Mouse (Mus musculus): ENCODE data around the gene Rer1.
A peak's percentile ranks its signal among the peaks of the same experiment; 100 is the strongest.
"Not testable (repeated sequence)": the region's sequence is repeated elsewhere in the genome, so short reads cannot be mapped to it uniquely, and the experiment has no call there.

The Rer1 gene

GRCm38 (mm10) chr4:155113766-155114410 is 27.7 kb upstream of the Rer1 start:
- DNase-seq (ENCODE audit: low spot score), result no peak

DNA sequence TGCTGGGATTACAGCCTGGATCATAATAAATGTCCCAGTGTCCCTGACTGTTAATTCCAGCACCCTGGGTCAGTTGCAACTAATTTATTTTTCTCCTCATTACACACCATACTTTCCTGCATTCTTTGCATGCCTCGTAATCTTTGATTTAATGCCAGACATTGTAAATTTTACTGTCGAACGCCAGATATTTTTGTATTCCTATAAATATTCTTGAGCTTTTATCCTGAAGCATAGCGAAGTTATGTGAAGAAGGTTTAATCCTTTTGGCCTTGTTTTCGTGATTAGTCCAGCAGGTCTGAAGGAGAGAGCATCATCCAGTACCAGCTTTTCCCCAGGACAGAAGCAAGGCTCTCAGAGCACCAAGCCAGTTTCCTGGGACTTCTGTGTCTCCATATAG is 23.3 kb upstream of the Rer1 start:
- DNase-seq (ENCODE audit: low spot score), result no peak

DNA sequence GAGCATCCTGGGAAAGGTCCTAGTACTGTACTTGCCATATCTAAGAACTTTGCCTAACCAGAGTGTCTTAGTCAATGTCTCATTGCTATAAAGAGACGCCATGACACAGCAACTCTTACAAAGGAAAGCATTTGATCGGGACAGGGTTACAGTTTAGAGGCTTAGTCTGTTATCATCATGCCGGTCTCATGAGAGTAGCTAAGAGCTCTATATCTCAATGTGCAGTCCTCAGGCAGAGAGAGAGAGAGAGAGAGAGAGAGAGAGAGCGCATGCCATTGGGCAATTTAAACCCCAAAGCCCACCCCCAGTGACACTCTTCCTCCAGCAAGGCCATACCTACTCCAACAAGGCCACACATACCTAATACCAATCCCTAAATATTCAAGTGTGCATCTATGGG is 21.7 kb upstream of the Rer1 start:
- DNase-seq (ENCODE audit: low spot score), result no peak

GRCm38 (mm10) chr4:155098572-155098971 is 12.4 kb upstream of the Rer1 start:
- no peak for DNase-seq (ENCODE audit: low spot score)

- no peak for DNase-seq (ENCODE audit: low spot score)
These were observed 11.3 kb upstream of the Rer1 start for GRCm38 (mm10) chr4:155097452-155097851.

GRCm38 (mm10) chr4:155095967-155096366 is 9.8 kb upstream of the Rer1 start:
- DNase-seq (ENCODE audit: low spot score), result no peak

DNA sequence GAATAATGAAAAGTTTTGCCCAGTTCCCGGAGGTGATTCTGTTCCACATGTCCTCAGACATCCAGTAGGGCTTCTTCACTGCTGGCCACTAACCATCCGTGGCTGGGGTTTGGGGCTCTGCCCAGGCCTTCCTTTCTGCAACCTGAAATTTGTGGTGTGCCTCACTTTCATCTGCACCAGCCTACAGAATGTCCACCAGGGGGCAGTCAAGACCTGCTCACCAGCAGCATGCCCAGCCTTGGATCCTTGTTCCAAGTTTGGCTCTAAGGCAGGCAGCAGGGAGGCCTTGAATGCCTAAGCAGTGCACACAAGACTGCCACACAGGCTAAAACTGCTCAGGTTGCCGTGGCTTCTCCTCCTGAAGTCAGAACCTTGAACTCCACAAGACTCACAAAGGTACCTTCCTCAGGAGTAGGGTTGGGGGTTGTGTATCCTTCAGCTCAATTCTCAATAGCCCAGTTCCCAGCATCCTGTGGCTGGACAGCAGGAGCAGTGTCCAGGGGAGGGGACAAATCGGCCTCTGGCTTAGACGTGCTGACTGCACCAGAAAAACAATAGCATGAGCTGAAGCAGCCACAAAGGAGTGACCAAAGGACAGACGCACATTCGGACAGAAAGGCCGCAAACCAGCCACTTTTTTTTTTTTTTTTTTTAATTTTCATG is 9.2 kb upstream of the Rer1 start:
- DNase-seq (ENCODE audit: low spot score), result peak; percentile 64

- no peak for DNase-seq (ENCODE audit: low spot score)
These were observed 8.4 kb upstream of the Rer1 start for GRCm38 (mm10) chr4:155094565-155094964.

GRCm38 (mm10) chr4:155093431-155094149 is 7.4 kb upstream of the Rer1 start:
- no peak for DNase-seq (ENCODE audit: low spot score)

GRCm38 (mm10) chr4:155092718-155093430 is 6.7 kb upstream of the Rer1 start:
- no peak for DNase-seq (ENCODE audit: low spot score)

DNA sequence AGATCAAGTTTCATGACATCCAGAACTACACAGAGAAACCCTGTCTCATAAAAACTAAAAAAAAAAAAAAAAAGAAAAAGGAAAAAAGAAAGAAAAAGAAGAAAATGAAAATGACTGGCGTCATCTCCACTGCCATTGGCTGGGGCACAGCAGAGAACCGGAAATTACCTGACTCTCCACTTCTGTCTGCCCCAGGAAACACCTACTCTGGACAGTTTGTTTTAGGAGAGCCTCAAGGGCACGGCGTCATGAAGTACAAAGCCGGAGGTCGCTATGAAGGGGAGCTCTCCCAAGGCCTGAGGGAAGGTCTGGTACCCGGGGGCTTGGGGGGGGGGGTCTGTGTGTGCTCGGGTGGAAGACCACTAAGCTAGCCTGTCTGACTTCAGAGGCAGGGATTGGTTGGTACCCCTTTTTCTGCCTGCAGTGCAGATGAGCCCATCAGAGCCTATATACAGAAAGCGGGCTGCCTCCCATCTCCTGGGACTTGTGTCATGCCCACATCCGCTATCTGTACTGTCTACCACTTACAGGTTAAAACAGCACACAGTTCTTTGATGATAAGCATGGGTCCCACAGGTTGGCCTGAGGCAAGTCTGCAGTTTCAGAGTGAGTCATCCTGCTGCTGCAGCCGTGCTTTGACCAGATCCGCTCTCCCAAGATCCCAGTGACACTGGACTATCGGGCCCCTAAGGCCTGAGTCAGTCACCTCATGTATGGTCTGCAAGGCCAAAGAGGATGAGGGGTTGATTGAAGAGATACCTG is 4.7 kb upstream of the Rer1 start:
- DNase-seq (ENCODE audit: low spot score), result no peak

DNA sequence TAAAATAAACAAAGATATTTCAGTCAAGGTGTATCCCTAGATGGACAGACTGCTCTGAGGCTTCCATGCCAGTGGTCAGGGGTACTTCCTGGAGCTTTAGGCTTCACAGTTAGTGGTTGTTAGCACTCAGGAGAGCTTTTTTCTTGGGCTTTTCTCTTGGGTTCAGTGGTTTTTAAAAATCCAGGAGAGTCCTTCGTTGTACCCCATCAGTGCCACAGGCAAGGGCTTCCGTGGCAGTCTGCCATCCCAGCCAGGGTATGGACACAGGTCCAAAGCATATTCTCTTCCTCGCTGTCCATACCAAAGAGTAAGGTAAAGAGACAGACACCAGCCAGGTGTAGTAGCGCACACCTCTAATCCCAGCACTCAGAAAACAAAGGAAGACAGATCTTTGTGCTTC is 4.0 kb upstream of the Rer1 start:
- DNase-seq (ENCODE audit: low spot score), result no peak

GRCm38 (mm10) chr4:155089241-155089640 is 3.1 kb upstream of the Rer1 start:
- no peak for DNase-seq (ENCODE audit: low spot score)

GRCm38 (mm10) chr4:155085206-155086107 is 725 bp downstream of the Rer1 start:
- DNase-seq (ENCODE audit: low spot score), result no peak

GRCm38 (mm10) chr4:155084351-155084750 is 1.8 kb downstream of the Rer1 start:
- DNase-seq (ENCODE audit: low spot score), result no peak

- DNase-seq (ENCODE audit: low spot score), result no peak
These were observed 2.6 kb downstream of the Rer1 start for GRCm38 (mm10) chr4:155083553-155083952.

- no peak for DNase-seq (ENCODE audit: low spot score)
These were observed 6.5 kb downstream of the Rer1 start for GRCm38 (mm10) chr4:155079666-155080065.

- DNase-seq (ENCODE audit: low spot score), result not testable (repeated sequence)
These were observed 7.4 kb downstream of the Rer1 start for GRCm38 (mm10) chr4:155078808-155079207.

GRCm38 (mm10) chr4:155076677-155077076 is 9.5 kb downstream of the Rer1 start:
- no peak for DNase-seq (ENCODE audit: low spot score)

- no peak for DNase-seq (ENCODE audit: low spot score)
These were observed 10.4 kb downstream of the Rer1 start for GRCm38 (mm10) chr4:155075813-155076212.

- no peak for DNase-seq (ENCODE audit: low spot score)
These were observed 11.0 kb downstream of the Rer1 start for GRCm38 (mm10) chr4:155075137-155075536.
